Mouse (Mus musculus) liver, adult 2 months (tissue): ENCODE data around the gene Cep112.

Experiments used
- CTCF ChIP-seq: fragments of 200-500 bp; IDR thresholded peaks from 2 replicates; pipeline ENCODE4 v1.5.1; 2011; ENCODE audit warnings: low read depth, low read length, control low read depth
- POLR2A ChIP-seq: fragments of 200-500 bp; IDR thresholded peaks from 2 replicates; pipeline ENCODE4 v1.6.1; 2011; ENCODE audit warnings: low read length, control low read depth; ENCODE audit not compliant: insufficient read depth; ENCODE audit errors: extremely low read depth

DNA sequence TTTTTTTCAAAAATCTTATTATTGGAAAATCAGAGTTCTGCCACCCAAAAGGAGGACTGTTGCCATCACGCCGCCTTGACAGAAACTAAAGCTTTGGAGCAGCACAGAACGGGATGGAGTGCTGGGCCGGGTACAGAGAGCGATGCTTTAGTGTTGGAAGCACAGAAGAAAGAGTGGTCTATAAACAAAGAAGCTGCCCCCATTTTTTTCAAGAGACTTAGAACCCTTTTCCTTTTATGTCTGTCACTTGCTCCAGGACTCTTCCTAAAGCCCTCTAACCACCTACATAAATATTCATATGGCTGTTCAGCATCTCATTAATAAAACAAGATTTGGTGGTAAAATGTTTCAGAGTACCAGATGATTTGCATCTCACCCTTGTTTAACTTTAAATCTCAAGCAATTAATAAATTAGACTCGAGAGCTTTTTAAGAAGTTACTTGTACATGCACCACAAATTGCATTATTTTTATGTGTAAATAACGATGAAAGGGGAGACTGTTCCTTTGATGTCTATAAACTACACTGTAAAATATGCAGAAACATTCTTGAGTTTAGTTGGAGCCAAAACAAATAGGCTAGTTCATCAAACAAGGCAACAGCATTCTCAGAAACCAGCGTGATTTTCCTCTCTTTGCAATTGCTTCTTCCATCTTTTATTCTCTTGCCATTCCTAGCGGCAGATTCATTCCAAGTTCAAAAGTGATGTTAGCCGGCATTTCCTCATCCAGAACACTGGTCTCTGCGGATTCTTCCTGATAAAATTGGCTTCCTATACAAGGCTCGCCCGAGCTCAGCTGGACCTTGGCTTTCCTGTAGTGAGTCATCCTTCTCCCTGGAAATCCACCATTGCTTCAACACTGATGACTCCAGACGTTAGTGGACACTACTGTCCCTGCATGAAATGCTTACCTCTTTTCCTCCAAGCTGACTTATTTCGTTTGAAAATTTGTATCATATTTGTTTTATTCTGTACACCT is 355.6 kb downstream of the Cep112 start:
- no peak for TF ChIP-seq CTCF
- no peak for TF ChIP-seq POLR2A
